8 mouse cellular contexts compared by ENCODE assay signal in genomic region chr1:187282804-187283203, GRCm38 (mm10).
DNase-seq lines count a peak whose midpoint lies in the region; ATAC-seq lines count a peak whose summit lies in the region.

No protein-coding gene starts in this region.

- WGBS in heart, embryonic 12.5 days: 46% methylated on average over 6 of the region's 6 CpGs

- H3K27ac ChIP-seq in heart, embryonic 12.5 days (ENCODE audit: poor library complexity, severe bottlenecking): no peak overlapping the region

- no peak for DNase-seq in cerebellum, adult 8-10 months
- DNase-seq in left cerebral cortex, postnatal 25 days (ENCODE audit: low spot score in 2 of 2): peak; percentile 12 to 49
- DNase-seq in left cerebral cortex, adult 9 months (ENCODE audit: low spot score in 2 of 2): no peak
- peak; percentile 20 for DNase-seq in lung, postnatal 10 days
- DNase-seq in thymus, postnatal 25 days: no peak
- no peak for DNase-seq in kidney, postnatal 25 days

- no peak overlapping the region for H3K4me3 ChIP-seq in heart, embryonic 12.5 days

- H3K36me3 ChIP-seq in heart, embryonic 12.5 days: no peaks in the 10 kb centered on the region

- H3K4me1 ChIP-seq in heart, embryonic 12.5 days (replicated peaks): peaks cover 16% of the 10 kb centered on the region

- intact Hi-C loops in left cerebral cortex, postnatal 25 days (cut with DNase I): no loop called here

- H3K9me3 ChIP-seq in heart, embryonic 12.5 days (replicated peaks): no peaks in the 10 kb centered on the region

- H3K9ac ChIP-seq in heart, embryonic 12.5 days: no peak overlapping the region

- H3K4me2 ChIP-seq in heart, embryonic 12.5 days: no peak overlapping the region

- 0 out of 2 replicates have a peak, but pooled peaks have one; percentile 22 for ATAC-seq in cerebellum, adult (ENCODE audit: insufficient number of reproducible peaks, low FRiP score, low TSS enrichment)
- peak; percentile 67; the same call in 1 of the 2 replicates for ATAC-seq in heart, embryonic 12.5 days (ENCODE audit: insufficient number of reproducible peaks, low FRiP score)

- no peaks in the 10 kb centered on the region for H3K27me3 ChIP-seq in heart, embryonic 12.5 days (replicated peaks)

Comparison
In these comparisons a context has a peak if more than half of its experiments do, and no peak if none do; other contexts are left out.
1. DNase-seq: peak in left cerebral cortex, postnatal 25 days (2 of 2) and lung, postnatal 10 days (single experiment); none in cerebellum, adult 8-10 months (single experiment), left cerebral cortex, adult 9 months (0 of 2), thymus, postnatal 25 days (single experiment) and kidney, postnatal 25 days (0 of 2).